Mouse (Mus musculus) limb, embryonic 10.5 days (tissue): ENCODE measurements around the gene Stk10. TPM values are rescaled to one million over a fixed set of nuclear protein-coding genes. Genes with fewer than 3 reads are reported as not detected.

Source experiments
- DNase-seq: peaks from one replicate; pipeline ENCODE4 v3.0.0-alpha.2; 2017; ENCODE audit warnings: low spot score
- H3K27ac ChIP-seq: fragments of 300-500 bp; sonication (generic); 2 replicates; pipeline ENCODE4 v1.5.1; 2016; ENCODE audit warnings: mild to moderate bottlenecking
- H3K27me3 ChIP-seq: fragments of 300-500 bp; sonication (generic); 2 replicates; pipeline ENCODE4 v1.6.1; 2016; ENCODE audit warnings: low read depth, mild to moderate bottlenecking; ENCODE audit not compliant: poor library complexity, severe bottlenecking
- H3K36me3 ChIP-seq: fragments of 300-500 bp; sonication (generic); 2 replicates; pipeline ENCODE4 v1.6.1; 2016; ENCODE audit warnings: mild to moderate bottlenecking, moderate library complexity
- H3K4me1 ChIP-seq: fragments of 300-500 bp; sonication (generic); 2 replicates; pipeline ENCODE4 v1.6.1; 2016
- H3K4me3 ChIP-seq: fragments of 300-500 bp; sonication (generic); 2 replicates; pipeline ENCODE4 v1.5.1; 2016; ENCODE audit warnings: mild to moderate bottlenecking, moderate library complexity
- H3K9me3 ChIP-seq: fragments of 300-500 bp; sonication (generic); replicated peaks from 2 replicates; pipeline ENCODE4 v1.6.1; 2016; ENCODE audit warnings: mild to moderate bottlenecking
- WGBS: fragments of 180-500 bp; shearing (Covaris S2); methylation state at CpG from one replicate; pipeline ENCODE4 v1.1.7; 2016; 5-methylcytosine and 5-hydroxymethylcytosine counted together
- polyA plus RNA-seq: library from polyadenylated mRNA; unstranded; fragments of >200 nt; fragmentation: Nextera tagmentation; extraction: Ambion mirVana; gene quantifications from 2 replicates; pipeline ENCODE4 v1.2.1, GENCODE M21; 2016

Gene Stk10
- polyA plus RNA-seq: 2.2 and 2.8 TPM in 2 replicates

- Histone ChIP-seq H3K4me1 (peaks cover 32% of the 10 kb centered on the region), H3K9me3 (no peaks in the 10 kb centered on the region), H3K4me3 (peak within 1 kb of the TSS; percentile 66), H3K27ac (peak within 1 kb of the TSS; percentile 79), H3K36me3 (no peaks in the 10 kb centered on the region), H3K27me3 (peaks cover 39% of the 10 kb centered on the region)
- peak; percentile 89 for DNase-seq
- under 1% methylated on average over 74 of the region's 82 CpGs for WGBS
Observed at GRCm38 (mm10) chr11:32532765-32533481, at the start of gene Stk10. TSS of gene Stk10 (plus strand) at chr11:32533305.

GRCm38 (mm10) chr11:32485290-32485689, 47.8 kb upstream of the Stk10 start:
- H3K4me3 ChIP-seq: no peak overlapping the region
- no peaks in the 10 kb centered on the region for H3K27me3 ChIP-seq
- H3K4me1 ChIP-seq: peaks cover 16% of the 10 kb centered on the region; the same call in 1 of the 2 replicates
- H3K36me3 ChIP-seq: peaks cover 5% of the 10 kb centered on the region
- WGBS: 73% methylated on average over 3 of the region's 3 CpGs
- H3K9me3 ChIP-seq: no peaks in the 10 kb centered on the region
- no peak overlapping the region for H3K27ac ChIP-seq
- DNase-seq: no peak

- Histone ChIP-seq H3K4me3 (no peak overlapping the region), H3K4me1 (peaks cover 16% of the 10 kb centered on the region; the same call in 1 of the 2 replicates), H3K9me3 (no peaks in the 10 kb centered on the region), H3K27me3 (no peaks in the 10 kb centered on the region), H3K27ac (no peak overlapping the region), H3K36me3 (peaks cover 5% of the 10 kb centered on the region)
- no peak for DNase-seq
- 45% methylated on average over 3 of the region's 3 CpGs for WGBS
Observed at GRCm38 (mm10) chr11:32486621-32487020, 46.5 kb upstream of the Stk10 start.

- Histone ChIP-seq H3K4me3 (no peak overlapping the region), H3K27me3 (no peaks in the 10 kb centered on the region), H3K9me3 (no peaks in the 10 kb centered on the region), H3K4me1 (peaks cover 9% of the 10 kb centered on the region; the same call in 1 of the 2 replicates), H3K27ac (no peak overlapping the region), H3K36me3 (peaks cover 5% of the 10 kb centered on the region)
- no peak for DNase-seq
- 93% methylated on average over 3 of the region's 3 CpGs for WGBS
Observed at GRCm38 (mm10) chr11:32487501-32487900, 45.6 kb upstream of the Stk10 start.

GRCm38 (mm10) chr11:32488344-32488743, 44.8 kb upstream of the Stk10 start:
- no peak for DNase-seq
- Histone ChIP-seq H3K4me1 (0 out of 2 replicates have a peak, but pooled peaks cover 8% of the 10 kb centered on the region), H3K36me3 (peaks cover 5% of the 10 kb centered on the region), H3K4me3 (no peak overlapping the region), H3K27me3 (no peaks in the 10 kb centered on the region), H3K9me3 (no peaks in the 10 kb centered on the region), H3K27ac (no peak overlapping the region)

GRCm38 (mm10) chr11:32488808-32489670, 44.1 kb upstream of the Stk10 start:
- Histone ChIP-seq H3K27me3 (no peaks in the 10 kb centered on the region), H3K36me3 (peaks cover 5% of the 10 kb centered on the region), H3K9me3 (no peaks in the 10 kb centered on the region), H3K4me3 (no peak overlapping the region), H3K4me1 (0 out of 2 replicates have a peak, but pooled peaks cover 8% of the 10 kb centered on the region), H3K27ac (no peak overlapping the region)
- 87% methylated on average over 5 of the region's 5 CpGs for WGBS
- no peak for DNase-seq

GRCm38 (mm10) chr11:32491079-32491478, 42.0 kb upstream of the Stk10 start:
- no peak for DNase-seq
- Histone ChIP-seq H3K4me1 (0 out of 2 replicates have a peak, but pooled peaks cover 8% of the 10 kb centered on the region), H3K27me3 (no peaks in the 10 kb centered on the region), H3K36me3 (peaks cover 5% of the 10 kb centered on the region), H3K27ac (no peak overlapping the region), H3K4me3 (no peak overlapping the region), H3K9me3 (no peaks in the 10 kb centered on the region)
- WGBS: 95% methylated on average over 2 of the region's 2 CpGs

GRCm38 (mm10) chr11:32493312-32493711, 39.8 kb upstream of the Stk10 start:
- Histone ChIP-seq H3K27me3 (no peaks in the 10 kb centered on the region), H3K4me1 (no peaks in the 10 kb centered on the region), H3K9me3 (no peaks in the 10 kb centered on the region), H3K36me3 (no peaks in the 10 kb centered on the region), H3K27ac (no peak overlapping the region), H3K4me3 (no peak overlapping the region)
- DNase-seq: no peak

GRCm38 (mm10) chr11:32495283-32495682, 37.8 kb upstream of the Stk10 start:
- no peaks in the 10 kb centered on the region for H3K27me3 ChIP-seq
- H3K36me3 ChIP-seq: peaks cover 13% of the 10 kb centered on the region
- 93% methylated on average over 2 of the region's 2 CpGs for WGBS
- no peaks in the 10 kb centered on the region for H3K9me3 ChIP-seq
- DNase-seq: no peak
- H3K4me3 ChIP-seq: no peak overlapping the region
- no peak overlapping the region for H3K27ac ChIP-seq
- H3K4me1 ChIP-seq: no peaks in the 10 kb centered on the region

GRCm38 (mm10) chr11:32498757-32499535, 34.2 kb upstream of the Stk10 start:
- WGBS: 94% methylated on average over 7 of the region's 7 CpGs

GRCm38 (mm10) chr11:32499931-32500330, 33.2 kb upstream of the Stk10 start:
- no peak overlapping the region for H3K27ac ChIP-seq
- no peaks in the 10 kb centered on the region for H3K27me3 ChIP-seq
- peaks cover 47% of the 10 kb centered on the region for H3K36me3 ChIP-seq
- WGBS: 96% methylated on average over 4 of the region's 4 CpGs
- no peak for DNase-seq
- no peaks in the 10 kb centered on the region for H3K4me1 ChIP-seq
- no peak overlapping the region for H3K4me3 ChIP-seq
- H3K9me3 ChIP-seq: no peaks in the 10 kb centered on the region

More at GRCm38 (mm10) chr11:32498757-32499535, 34.2 kb upstream of the Stk10 start:
- no peak for DNase-seq
- Histone ChIP-seq H3K9me3 (no peaks in the 10 kb centered on the region), H3K36me3 (peaks cover 46% of the 10 kb centered on the region), H3K4me1 (no peaks in the 10 kb centered on the region), H3K4me3 (no peak overlapping the region), H3K27ac (no peak overlapping the region), H3K27me3 (no peaks in the 10 kb centered on the region)

GRCm38 (mm10) chr11:32503711-32504110, 29.4 kb upstream of the Stk10 start:
- H3K9me3 ChIP-seq: no peaks in the 10 kb centered on the region
- WGBS: 89% methylated on average over 2 of the region's 2 CpGs
- H3K27me3 ChIP-seq: no peaks in the 10 kb centered on the region
- no peak overlapping the region for H3K4me3 ChIP-seq
- no peak for DNase-seq
- no peak overlapping the region for H3K27ac ChIP-seq
- no peaks in the 10 kb centered on the region for H3K4me1 ChIP-seq
- H3K36me3 ChIP-seq: peaks cover 47% of the 10 kb centered on the region
